Mouse (Mus musculus) heart, embryonic 12.5 days (tissue): ENCODE measurements around the gene Arsa. TPM values are rescaled to one million over a fixed set of nuclear protein-coding genes. Genes with fewer than 3 reads are reported as not detected.

Experiments used
- ATAC-seq: fragments of 200-750 bp; cut with Nextera tagmentation; 2 replicates; pipeline ENCODE4 v1.8.0; 2017; ENCODE audit warnings: moderate TSS enrichment, moderate library complexity; ENCODE audit not compliant: insufficient number of reproducible peaks, low FRiP score
- H3K27ac ChIP-seq: fragments of 300-500 bp; sonication (generic); 2 replicates; pipeline ENCODE4 v1.5.1; 2016; ENCODE audit warnings: mild to moderate bottlenecking, moderate library complexity; ENCODE audit not compliant: poor library complexity, severe bottlenecking
- H3K27me3 ChIP-seq: fragments of 300-500 bp; sonication (generic); replicated peaks from 2 replicates; pipeline ENCODE4 v1.6.1; 2016; ENCODE audit warnings: mild to moderate bottlenecking, moderate library complexity
- H3K36me3 ChIP-seq: fragments of 300-500 bp; sonication (generic); 2 replicates; pipeline ENCODE4 v1.6.1; 2016; ENCODE audit warnings: mild to moderate bottlenecking, moderate library complexity
- H3K4me1 ChIP-seq: fragments of 300-500 bp; sonication (generic); replicated peaks from 2 replicates; pipeline ENCODE4 v1.6.1; 2016; ENCODE audit warnings: mild to moderate bottlenecking
- H3K4me2 ChIP-seq: fragments of 300-500 bp; sonication (generic); 2 replicates; pipeline ENCODE4 v1.6.1; 2016; ENCODE audit warnings: mild to moderate bottlenecking, moderate library complexity
- H3K4me3 ChIP-seq: fragments of 300-500 bp; sonication (generic); 2 replicates; pipeline ENCODE4 v1.5.1; 2016; ENCODE audit warnings: mild to moderate bottlenecking
- H3K9ac ChIP-seq: fragments of 300-500 bp; sonication (generic); 2 replicates; pipeline ENCODE4 v1.6.1; 2016; ENCODE audit warnings: mild to moderate bottlenecking, moderate library complexity
- H3K9me3 ChIP-seq: fragments of 300-500 bp; sonication (generic); replicated peaks from 2 replicates; pipeline ENCODE4 v1.6.1; 2016; ENCODE audit warnings: mild to moderate bottlenecking, moderate library complexity
- WGBS: fragments of 180-500 bp; shearing (Covaris S2); methylation state at CpG from one replicate; pipeline ENCODE4 v1.1.7; 2016; 5-methylcytosine and 5-hydroxymethylcytosine counted together
- polyA plus RNA-seq: library from polyadenylated mRNA; unstranded; fragments of >200 nt; fragmentation: Nextera tagmentation; extraction: Ambion mirVana; gene quantifications from 2 replicates; pipeline ENCODE4 v1.2.1, GENCODE M21; 2016

Gene Arsa
- polyA plus RNA-seq, 1 experiment from 2014 or later: 14.9 TPM

GRCm38 (mm10) chr15:89494970-89495369 lies 17.7 kb upstream of the Arsa start:
- Histone ChIP-seq H3K4me3 (no peak overlapping the region), H3K9me3 (no peaks in the 10 kb centered on the region), H3K27ac (no peak overlapping the region), H3K9ac (no peak overlapping the region), H3K27me3 (peaks cover 35% of the 10 kb centered on the region), H3K4me1 (peaks cover 14% of the 10 kb centered on the region), H3K4me2 (no peak overlapping the region), H3K36me3 (no peaks in the 10 kb centered on the region)
- WGBS: 67% methylated on average over 4 of the region's 4 CpGs
- ATAC-seq: no peak

GRCm38 (mm10) chr15:89488611-89489117 lies 11.4 kb upstream of the Arsa start:
- no peak for ATAC-seq
- Histone ChIP-seq H3K27me3 (no peaks in the 10 kb centered on the region), H3K27ac (no peak overlapping the region), H3K4me1 (no peaks in the 10 kb centered on the region), H3K36me3 (no peaks in the 10 kb centered on the region), H3K4me3 (no peak overlapping the region), H3K9me3 (no peaks in the 10 kb centered on the region), H3K9ac (no peak overlapping the region), H3K4me2 (no peak overlapping the region)
- WGBS: 32% methylated on average over 14 of the region's 14 CpGs

- no peak overlapping the region for H3K9ac ChIP-seq
- H3K27me3 ChIP-seq: no peaks in the 10 kb centered on the region
- no peak overlapping the region for H3K4me3 ChIP-seq
- H3K9me3 ChIP-seq: no peaks in the 10 kb centered on the region
- H3K4me2 ChIP-seq: no peak overlapping the region
- 53% methylated on average over 12 of the region's 12 CpGs for WGBS
- H3K36me3 ChIP-seq: no peaks in the 10 kb centered on the region
- H3K27ac ChIP-seq: no peak overlapping the region
- no peaks in the 10 kb centered on the region for H3K4me1 ChIP-seq
- ATAC-seq: no peak
Measured at GRCm38 (mm10) chr15:89488182-89488581, 11.0 kb upstream of the Arsa start.

GRCm38 (mm10) chr15:89480584-89480983 lies 3.4 kb upstream of the Arsa start:
- Histone ChIP-seq H3K9me3 (peaks cover 3% of the 10 kb centered on the region; the same call in 1 of the 2 replicates), H3K4me3 (no peak overlapping the region), H3K36me3 (no peaks in the 10 kb centered on the region), H3K27ac (peak overlapping the region; percentile 57), H3K27me3 (no peaks in the 10 kb centered on the region), H3K4me2 (no peak overlapping the region), H3K9ac (no peak overlapping the region), H3K4me1 (peaks cover 23% of the 10 kb centered on the region)
- 0 out of 2 replicates have a peak, but pooled peaks have one; percentile 5 for ATAC-seq
- WGBS: 56% methylated on average over 8 of the region's 8 CpGs

- H3K36me3 ChIP-seq: no peaks in the 10 kb centered on the region
- H3K4me3 ChIP-seq: no peak overlapping the region
- peaks cover 3% of the 10 kb centered on the region; the same call in 1 of the 2 replicates for H3K9me3 ChIP-seq
- H3K9ac ChIP-seq: no peak overlapping the region
- H3K4me2 ChIP-seq: no peak overlapping the region
- H3K4me1 ChIP-seq: peaks cover 26% of the 10 kb centered on the region
- no peak for ATAC-seq
- WGBS: 81% methylated on average over 3 of the region's 3 CpGs
- H3K27me3 ChIP-seq: no peaks in the 10 kb centered on the region
- no peak overlapping the region for H3K27ac ChIP-seq
Measured at GRCm38 (mm10) chr15:89478622-89479021, 1.4 kb upstream of the Arsa start.

GRCm38 (mm10) chr15:89477806-89478205 lies 581 bp upstream of the Arsa start:
- WGBS: 55% methylated on average over 8 of the region's 8 CpGs
- no peak for ATAC-seq
- Histone ChIP-seq H3K27ac (no peak overlapping the region), H3K9ac (no peak overlapping the region), H3K9me3 (peaks cover 3% of the 10 kb centered on the region; the same call in 1 of the 2 replicates), H3K4me2 (no peak overlapping the region), H3K36me3 (no peaks in the 10 kb centered on the region), H3K4me3 (no peak overlapping the region), H3K27me3 (no peaks in the 10 kb centered on the region), H3K4me1 (peaks cover 26% of the 10 kb centered on the region)

- peaks cover 26% of the 10 kb centered on the region for H3K4me1 ChIP-seq
- no peaks in the 10 kb centered on the region for H3K9me3 ChIP-seq
- ATAC-seq: no peak
- peak overlapping the region; percentile 92 for H3K4me2 ChIP-seq
- WGBS: 6% methylated on average over 5 of the region's 5 CpGs
- H3K27ac ChIP-seq: peak overlapping the region; percentile 73
- H3K27me3 ChIP-seq: no peaks in the 10 kb centered on the region
- H3K4me3 ChIP-seq: peak overlapping the region; percentile 72
- peak overlapping the region; percentile 76 for H3K9ac ChIP-seq
- no peaks in the 10 kb centered on the region for H3K36me3 ChIP-seq
Measured at GRCm38 (mm10) chr15:89476475-89476815, 780 bp downstream of the Arsa start.

- Histone ChIP-seq H3K27ac (peak overlapping the region; percentile 73), H3K4me3 (peak overlapping the region; percentile 72)
Measured at GRCm38 (mm10) chr15:89475611-89476474, 1.4 kb downstream of the Arsa start.

GRCm38 (mm10) chr15:89475293-89475600 lies 2.0 kb downstream of the Arsa start:
- H3K4me2 ChIP-seq: peak overlapping the region; percentile 92
- ATAC-seq: no peak
- WGBS: 81% methylated on average over 7 of the region's 7 CpGs
- H3K36me3 ChIP-seq: no peaks in the 10 kb centered on the region
- peaks cover 21% of the 10 kb centered on the region for H3K4me1 ChIP-seq
- H3K4me3 ChIP-seq: peak overlapping the region; percentile 72
- no peak overlapping the region for H3K27ac ChIP-seq
- H3K27me3 ChIP-seq: no peaks in the 10 kb centered on the region
- no peaks in the 10 kb centered on the region for H3K9me3 ChIP-seq
- peak overlapping the region; percentile 71 for H3K9ac ChIP-seq

More at GRCm38 (mm10) chr15:89475611-89476474, 1.4 kb downstream of the Arsa start:
- Histone ChIP-seq H3K9ac (peak overlapping the region; percentile 76), H3K36me3 (no peaks in the 10 kb centered on the region), H3K4me1 (peaks cover 26% of the 10 kb centered on the region), H3K4me2 (peak overlapping the region; percentile 92), H3K27me3 (no peaks in the 10 kb centered on the region), H3K9me3 (no peaks in the 10 kb centered on the region)
- peak; percentile 95 for ATAC-seq
- 7% methylated on average over 44 of the region's 44 CpGs for WGBS

GRCm38 (mm10) chr15:89474596-89475292 lies 2.5 kb downstream of the Arsa start:
- H3K36me3 ChIP-seq: no peaks in the 10 kb centered on the region
- no peaks in the 10 kb centered on the region for H3K9me3 ChIP-seq
- WGBS: 88% methylated on average over 19 of the region's 19 CpGs
- ATAC-seq: no peak
- H3K4me3 ChIP-seq: no peak overlapping the region; the same call in 1 of the 2 replicates
- peak overlapping the region; percentile 92; the same call in 1 of the 2 replicates for H3K4me2 ChIP-seq
- H3K27me3 ChIP-seq: no peaks in the 10 kb centered on the region
- no peak overlapping the region for H3K27ac ChIP-seq
- H3K4me1 ChIP-seq: peaks cover 20% of the 10 kb centered on the region
- no peak overlapping the region for H3K9ac ChIP-seq

GRCm38 (mm10) chr15:89473921-89474320 lies 3.3 kb downstream of the Arsa start:
- no peak for ATAC-seq
- H3K36me3 ChIP-seq: no peaks in the 10 kb centered on the region
- H3K27me3 ChIP-seq: no peaks in the 10 kb centered on the region
- H3K9me3 ChIP-seq: no peaks in the 10 kb centered on the region
- 91% methylated on average over 8 of the region's 8 CpGs for WGBS
- peaks cover 20% of the 10 kb centered on the region for H3K4me1 ChIP-seq
- no peak overlapping the region for H3K9ac ChIP-seq
- H3K27ac ChIP-seq: no peak overlapping the region
- H3K4me2 ChIP-seq: no peak overlapping the region
- no peak overlapping the region for H3K4me3 ChIP-seq
